Mouse (Mus musculus) midbrain, embryonic 16.5 days (tissue): Measurements from ENCODE around the gene Acox1. TPM values are rescaled to one million over a fixed set of nuclear protein-coding genes. Genes with fewer than 3 reads are reported as not detected.

Source experiments
- ATAC-seq: fragments of 200-750 bp; cut with Nextera tagmentation; 2 replicates; pipeline ENCODE4 v1.8.0; 2017; ENCODE audit warnings: moderate TSS enrichment
- H3K27ac ChIP-seq: fragments of 300-500 bp; sonication (generic); 2 replicates; pipeline ENCODE4 v1.5.1; 2014; ENCODE audit warnings: mild to moderate bottlenecking, low read length, mixed read lengths
- H3K27me3 ChIP-seq: fragments of 300-500 bp; sonication (generic); 2 replicates; pipeline ENCODE4 v1.6.1; 2014; ENCODE audit warnings: low read depth, low read length, mixed read lengths; ENCODE audit not compliant: control insufficient read depth, insufficient read depth
- H3K36me3 ChIP-seq: fragments of 300-500 bp; sonication (generic); 2 replicates; pipeline ENCODE4 v1.6.1; 2014; ENCODE audit warnings: mild to moderate bottlenecking, low read length, moderate library complexity, mixed read lengths; ENCODE audit not compliant: control insufficient read depth, insufficient read depth
- H3K4me1 ChIP-seq: fragments of 300-500 bp; sonication (generic); 2 replicates; pipeline ENCODE4 v1.6.1; 2014; ENCODE audit warnings: mild to moderate bottlenecking, low read length, mixed read lengths; ENCODE audit not compliant: control insufficient read depth, insufficient read depth
- H3K4me2 ChIP-seq: fragments of 300-500 bp; sonication (generic); 2 replicates; pipeline ENCODE4 v1.6.1; 2014; ENCODE audit warnings: mild to moderate bottlenecking, low read length, mixed read lengths
- H3K4me3 ChIP-seq: fragments of 300-500 bp; sonication (generic); 2 replicates; pipeline ENCODE4 v1.5.1; 2014; ENCODE audit warnings: low read depth, mild to moderate bottlenecking, low read length, moderate library complexity, mixed read lengths
- H3K9ac ChIP-seq: fragments of 300-500 bp; sonication (generic); 2 replicates; pipeline ENCODE4 v1.6.1; 2014; ENCODE audit warnings: low read depth, low read length, mixed read lengths
- H3K9me3 ChIP-seq: fragments of 300-500 bp; sonication (generic); replicated peaks from 2 replicates; pipeline ENCODE4 v1.6.1; 2014; ENCODE audit warnings: mild to moderate bottlenecking, low read length, mixed read lengths; ENCODE audit not compliant: control insufficient read depth, poor library complexity, severe bottlenecking
- WGBS: fragments of 180-500 bp; shearing (Covaris S2); extraction: QIAGEN DNeasy Blood & Tissue Kit; methylation state at CpG from one replicate; pipeline ENCODE4 v1.1.7; 2014; 5-methylcytosine and 5-hydroxymethylcytosine counted together
- polyA plus RNA-seq: library from polyadenylated mRNA; unstranded; fragments of >200 nt; fragmentation: Nextera tagmentation; extraction: Ambion mirVana; gene quantifications from 2 replicates; pipeline ENCODE4 v1.2.1, GENCODE M21; 2015

Gene Acox1
- polyA plus RNA-seq, 1 experiment from 2014 or later = 71.5 TPM

GRCm38 (mm10) chr11:116167884-116168439, 30.9 kb downstream of the Acox1 start, which contains the start of gene Fbf1:
TSS of gene Fbf1 (minus strand) at chr11:116168166.
- peak; percentile 99 for ATAC-seq
- Histone ChIP-seq H3K9me3 (no peaks in the 10 kb centered on the region), H3K36me3 (peaks cover 8% of the 10 kb centered on the region), H3K4me2 (peak within 1 kb of the TSS; percentile 70), H3K4me3 (peak within 1 kb of the TSS; percentile 78), H3K9ac (peak within 1 kb of the TSS; percentile 90), H3K27ac (peak within 1 kb of the TSS; percentile 94), H3K27me3 (no peaks in the 10 kb centered on the region), H3K4me1 (peaks cover 17% of the 10 kb centered on the region)
- under 1% methylated on average over 40 of the region's 40 CpGs for WGBS

DNA sequence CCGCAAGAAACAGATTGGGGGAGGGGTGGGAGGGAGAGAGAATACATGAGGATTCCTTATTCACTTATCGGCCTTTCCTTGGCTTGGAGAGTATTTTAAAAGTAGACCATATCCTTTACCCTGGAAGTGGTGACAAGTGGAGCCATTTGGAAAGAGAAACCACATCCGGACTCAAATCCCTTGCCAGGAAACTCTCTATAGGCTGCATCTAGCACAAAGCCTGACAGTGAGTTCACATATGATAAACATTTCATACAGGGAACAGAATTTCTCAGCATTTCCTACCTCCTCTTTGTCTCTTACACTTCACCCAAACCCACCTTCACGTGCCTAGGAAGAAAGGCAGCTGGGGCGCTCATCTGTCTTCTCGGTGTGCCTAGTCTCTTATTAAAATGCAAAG, 31.6 kb downstream of the Acox1 start:
- peaks cover 4% of the 10 kb centered on the region; the same call in 1 of the 2 replicates for H3K36me3 ChIP-seq
- 8% methylated on average over 6 of the region's 6 CpGs for WGBS
- H3K27ac ChIP-seq = peak overlapping the region; percentile 94
- no peak for ATAC-seq
- H3K4me3 ChIP-seq = peak overlapping the region; percentile 78
- no peaks in the 10 kb centered on the region for H3K9me3 ChIP-seq
- no peaks in the 10 kb centered on the region for H3K27me3 ChIP-seq
- H3K4me1 ChIP-seq = peaks cover 21% of the 10 kb centered on the region
- peak overlapping the region; percentile 90 for H3K9ac ChIP-seq
- H3K4me2 ChIP-seq = peak overlapping the region; percentile 70

GRCm38 (mm10) chr11:116163002-116163401, 35.8 kb downstream of the Acox1 start:
- Histone ChIP-seq H3K27ac (no peak overlapping the region), H3K4me1 (peaks cover 18% of the 10 kb centered on the region), H3K27me3 (no peaks in the 10 kb centered on the region), H3K4me2 (no peak overlapping the region), H3K36me3 (peaks cover 18% of the 10 kb centered on the region), H3K9me3 (no peaks in the 10 kb centered on the region), H3K9ac (no peak overlapping the region), H3K4me3 (no peak overlapping the region)
- WGBS = 27% methylated on average over 9 of the region's 9 CpGs
- ATAC-seq = no peak

- peaks cover 18% of the 10 kb centered on the region for H3K4me1 ChIP-seq
- H3K27ac ChIP-seq = no peak overlapping the region
- no peak overlapping the region for H3K4me3 ChIP-seq
- peak overlapping the region; percentile 2; the same call in 1 of the 2 replicates for H3K9ac ChIP-seq
- ATAC-seq = no peak
- H3K27me3 ChIP-seq = no peaks in the 10 kb centered on the region
- no peak overlapping the region for H3K4me2 ChIP-seq
- 60% methylated on average over 10 of the region's 10 CpGs for WGBS
- H3K9me3 ChIP-seq = no peaks in the 10 kb centered on the region
- H3K36me3 ChIP-seq = peaks cover 23% of the 10 kb centered on the region
These were observed 36.7 kb downstream of the Acox1 start for GRCm38 (mm10) chr11:116162146-116162545.

- peaks cover 30% of the 10 kb centered on the region for H3K36me3 ChIP-seq
- no peaks in the 10 kb centered on the region for H3K27me3 ChIP-seq
- no peak overlapping the region for H3K27ac ChIP-seq
- no peak overlapping the region for H3K9ac ChIP-seq
- WGBS = 80% methylated on average over 12 of the region's 12 CpGs
- no peak overlapping the region for H3K4me3 ChIP-seq
- H3K4me2 ChIP-seq = no peak overlapping the region
- H3K9me3 ChIP-seq = no peaks in the 10 kb centered on the region
- ATAC-seq = no peak
- peaks cover 12% of the 10 kb centered on the region for H3K4me1 ChIP-seq
These were observed 37.5 kb downstream of the Acox1 start for GRCm38 (mm10) chr11:116161312-116161711.

DNA sequence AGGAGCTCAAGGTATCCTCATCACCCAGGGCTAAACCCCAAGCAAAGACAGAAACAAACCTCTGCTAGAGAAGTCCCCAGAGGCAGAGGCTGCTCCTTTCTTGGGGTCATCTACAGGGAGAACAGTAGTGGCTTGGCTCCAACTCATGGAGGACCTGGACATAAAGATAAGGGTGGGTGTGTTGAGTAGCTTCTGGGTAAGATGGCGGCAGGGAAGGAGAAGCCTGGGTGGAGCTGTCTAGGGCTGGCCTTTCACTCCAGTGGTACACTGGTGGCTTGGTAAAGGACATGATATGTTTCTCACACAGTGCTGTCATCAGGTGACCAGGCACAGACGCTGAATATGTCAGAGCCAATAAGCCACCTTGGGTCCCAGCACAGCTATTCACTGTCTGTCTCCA, 47.9 kb downstream of the Acox1 start:
- Histone ChIP-seq H3K4me1 (no peaks in the 10 kb centered on the region), H3K4me3 (no peak overlapping the region), H3K9me3 (no peaks in the 10 kb centered on the region), H3K36me3 (peaks cover 82% of the 10 kb centered on the region), H3K9ac (no peak overlapping the region), H3K4me2 (no peak overlapping the region), H3K27me3 (no peaks in the 10 kb centered on the region), H3K27ac (no peak overlapping the region)
- ATAC-seq = no peak
- WGBS = 88% methylated on average over 2 of the region's 2 CpGs

DNA sequence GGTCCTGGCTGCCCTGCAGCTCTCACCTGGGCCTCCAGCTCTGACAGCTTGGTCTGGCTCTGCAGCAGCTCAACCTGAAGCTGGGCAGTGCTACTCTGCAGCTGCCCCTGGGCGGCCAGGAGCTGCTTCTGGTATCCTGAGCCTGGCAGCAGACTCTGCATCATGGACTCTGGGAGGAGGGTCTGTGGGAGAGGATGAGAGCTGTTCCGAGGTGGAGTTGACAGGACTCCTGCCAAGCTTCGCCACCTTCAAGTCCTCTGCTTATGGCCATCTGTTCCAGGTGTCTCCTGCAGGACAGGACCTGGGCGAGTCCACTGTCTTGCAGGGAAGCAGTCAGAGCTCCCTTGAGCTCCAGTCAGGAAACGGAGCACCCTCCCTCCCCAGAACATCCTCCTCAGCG, 49.5 kb downstream of the Acox1 start:
- H3K9me3 ChIP-seq = no peaks in the 10 kb centered on the region
- no peak for ATAC-seq
- peaks cover 82% of the 10 kb centered on the region for H3K36me3 ChIP-seq
- no peak overlapping the region for H3K4me3 ChIP-seq
- no peak overlapping the region for H3K9ac ChIP-seq
- no peaks in the 10 kb centered on the region for H3K27me3 ChIP-seq
- H3K4me2 ChIP-seq = no peak overlapping the region
- no peak overlapping the region for H3K27ac ChIP-seq
- 81% methylated on average over 6 of the region's 6 CpGs for WGBS
- H3K4me1 ChIP-seq = no peaks in the 10 kb centered on the region

DNA sequence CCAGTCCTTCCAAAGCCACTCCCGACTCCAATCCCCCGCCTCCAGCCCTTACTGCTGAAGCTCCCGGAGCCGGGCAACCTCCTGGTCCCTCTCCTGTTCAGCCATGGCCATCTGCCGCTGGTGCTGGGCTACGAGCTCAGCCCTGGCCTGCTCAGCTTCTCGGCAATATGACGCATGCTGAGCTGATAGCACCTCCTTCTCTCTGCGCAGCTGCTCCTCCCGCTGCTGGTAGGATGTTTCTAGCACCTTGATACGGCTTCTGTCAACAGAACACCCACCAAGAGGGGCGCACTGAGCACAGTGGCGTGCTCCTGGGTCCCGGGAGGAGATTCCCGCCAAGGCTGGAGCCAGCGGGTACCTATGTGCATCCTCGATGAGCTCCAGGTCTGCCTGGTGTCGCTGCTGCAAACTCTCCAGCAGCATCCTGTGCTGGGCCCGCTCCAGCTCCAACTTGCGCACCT, 50.1 kb downstream of the Acox1 start:
- ATAC-seq = no peak
- 67% methylated on average over 20 of the region's 20 CpGs for WGBS
- no peak overlapping the region for H3K27ac ChIP-seq

DNA sequence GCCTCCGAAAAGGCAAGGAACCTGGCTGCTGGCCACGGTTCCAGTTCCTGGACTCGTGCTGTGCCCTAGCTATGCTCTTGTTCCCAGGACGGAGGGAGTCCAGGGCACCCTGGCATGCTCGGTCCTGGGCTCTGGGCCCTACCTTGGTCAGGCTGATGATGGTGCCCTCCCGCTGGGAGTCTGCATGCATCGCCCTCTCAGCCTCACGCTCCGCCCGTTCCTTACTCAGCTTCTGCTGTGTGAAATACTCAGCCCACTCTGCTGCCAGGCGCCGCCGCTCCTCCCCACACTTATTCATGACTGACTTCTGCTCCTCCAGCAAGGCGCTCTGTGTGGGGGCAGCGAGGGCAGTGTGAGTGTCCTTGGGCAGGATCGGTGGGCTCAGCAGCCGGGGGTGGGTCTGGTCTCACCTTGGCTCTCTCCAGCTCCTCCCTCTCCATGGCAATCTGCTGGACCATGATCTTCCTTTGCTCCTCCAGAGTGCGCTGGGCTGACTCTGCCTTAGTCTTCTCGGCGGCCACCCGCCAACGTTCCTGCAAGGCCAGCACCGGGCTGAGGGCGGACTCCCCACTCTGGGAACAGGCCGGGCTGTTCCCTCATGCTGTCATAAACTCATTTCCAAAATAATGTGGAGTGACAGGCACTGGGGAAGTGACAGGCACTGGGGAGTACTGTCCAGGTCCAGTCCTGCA, 52.4 kb downstream of the Acox1 start:
- Histone ChIP-seq H3K4me2 (no peak overlapping the region), H3K4me1 (no peaks in the 10 kb centered on the region), H3K9ac (no peak overlapping the region), H3K36me3 (peaks cover 64% of the 10 kb centered on the region), H3K4me3 (no peak overlapping the region), H3K27ac (no peak overlapping the region), H3K9me3 (no peaks in the 10 kb centered on the region), H3K27me3 (no peaks in the 10 kb centered on the region)
- 0 out of 2 replicates have a peak, but pooled peaks have one; percentile 12 for ATAC-seq
- 74% methylated on average over 25 of the region's 25 CpGs for WGBS

More for the DNA sequence above, 50.1 kb downstream of the Acox1 start:
- Histone ChIP-seq H3K27me3 (no peaks in the 10 kb centered on the region), H3K9ac (no peak overlapping the region), H3K9me3 (no peaks in the 10 kb centered on the region), H3K36me3 (peaks cover 80% of the 10 kb centered on the region), H3K4me3 (no peak overlapping the region), H3K4me2 (no peak overlapping the region), H3K4me1 (no peaks in the 10 kb centered on the region)
